Mouse (Mus musculus) kidney, postnatal 25 days (tissue): Measurements from ENCODE around the gene R3hdm2.

Experiments used
- DNase-seq, 2 experiments: peaks; one replicate each; pipeline ENCODE4 v3.0.0; 2021; ENCODE audit warnings: mixed read lengths in 2 of 2

R3hdm2 gene

DNA sequence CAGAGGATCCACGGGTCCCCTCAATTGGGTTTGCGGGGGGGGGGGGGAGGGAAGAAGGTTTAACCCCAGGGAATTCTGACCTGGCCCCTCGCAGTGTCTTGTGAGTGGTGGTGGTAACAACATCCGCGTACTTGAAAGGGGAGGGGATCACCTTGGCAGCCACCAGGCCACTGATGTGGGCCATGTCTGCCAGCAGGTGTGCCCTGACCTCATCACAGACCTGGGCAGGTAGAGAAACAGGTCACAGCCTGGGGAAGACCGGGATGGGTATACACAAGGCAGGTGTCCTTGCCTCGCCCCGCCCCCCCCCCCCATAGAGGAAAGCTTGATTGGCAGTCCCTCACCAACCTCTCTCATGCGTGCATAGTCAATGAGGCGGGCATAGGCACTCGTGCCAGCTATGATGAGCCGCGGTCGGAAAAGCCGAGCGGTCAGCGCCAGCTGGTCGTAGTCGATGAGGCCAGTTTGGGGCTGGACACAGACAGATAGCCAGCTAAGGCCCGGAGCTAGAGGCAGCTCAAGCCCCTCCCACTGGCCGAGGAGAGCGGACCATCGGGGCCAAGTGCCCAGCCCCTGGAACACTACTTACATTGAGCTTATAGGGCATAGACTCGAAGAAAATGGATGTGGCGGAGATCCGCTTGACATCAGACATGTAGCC lies 139.0 kb downstream of the R3hdm2 start:
- DNase-seq, result no peak

DNA sequence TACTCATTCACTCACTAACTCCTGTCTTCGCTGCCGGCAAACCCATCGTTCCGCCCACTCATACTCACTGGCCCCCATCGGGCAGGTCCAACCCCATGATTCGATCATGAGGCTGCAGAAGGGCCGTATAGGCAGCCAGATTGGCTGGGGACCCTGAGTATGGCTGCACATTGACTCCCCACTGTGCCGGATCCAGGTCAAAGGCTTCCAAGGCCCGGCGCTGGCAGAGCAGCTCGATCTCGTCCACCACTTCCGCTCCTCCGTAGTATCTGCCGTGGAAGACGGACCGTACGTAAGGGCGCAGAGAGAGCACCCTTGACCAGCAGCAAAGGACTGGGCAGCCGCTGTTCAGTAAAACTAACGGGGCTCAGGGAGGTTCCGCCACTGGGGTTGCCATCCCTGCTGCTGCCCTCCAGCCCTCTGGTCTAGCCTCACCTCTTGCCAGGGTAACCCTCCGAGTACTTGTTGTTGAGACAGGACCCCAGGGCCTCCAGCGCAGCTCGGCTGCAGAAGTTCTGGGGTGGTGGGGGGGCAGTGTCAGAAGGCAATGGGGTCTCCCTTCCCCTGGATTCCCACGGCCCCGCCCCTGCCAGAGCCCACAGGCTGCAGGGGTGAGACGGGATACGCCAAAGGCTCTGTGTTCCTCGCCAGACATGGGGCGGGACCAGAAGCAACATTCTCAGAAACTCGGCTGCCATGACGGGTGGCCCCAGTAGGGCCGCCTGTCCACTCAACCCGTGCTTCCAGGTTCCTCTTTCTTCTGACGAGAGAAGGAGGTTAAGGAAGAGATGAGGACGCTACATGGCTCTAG lies 140.0 kb downstream of the R3hdm2 start:
- DNase-seq, result no peak

DNA sequence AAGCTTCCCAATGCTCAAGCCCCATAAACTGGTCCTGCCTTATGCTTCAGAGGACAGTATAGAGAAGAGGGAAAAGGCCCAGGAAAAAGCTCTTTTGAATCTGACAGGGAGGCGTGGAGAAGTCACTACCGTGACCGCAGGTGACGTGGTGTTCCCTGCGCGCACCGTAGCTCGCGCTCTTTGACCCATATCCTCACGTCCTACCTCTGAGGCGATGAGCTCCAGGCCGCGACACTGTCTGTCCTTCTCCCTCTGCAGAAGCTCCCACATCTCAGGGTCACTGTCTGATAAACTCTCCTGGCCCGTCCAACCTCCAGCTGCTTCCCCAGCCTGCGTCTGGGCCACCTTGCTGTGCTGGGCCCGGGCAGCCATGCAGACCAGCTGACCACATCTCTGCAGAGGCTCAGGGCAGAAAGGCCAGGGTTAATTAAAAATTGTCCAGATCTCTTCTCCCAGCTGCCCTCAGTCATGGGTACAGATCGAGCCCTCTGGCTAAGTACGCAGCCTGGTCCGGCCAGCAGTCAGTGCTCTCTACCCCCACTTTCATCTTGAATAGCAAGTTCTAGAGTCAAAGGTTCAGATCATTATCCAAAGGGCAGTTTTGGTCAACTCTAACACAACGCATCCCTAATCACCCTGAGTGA lies 140.7 kb downstream of the R3hdm2 start:
- DNase-seq, result peak; percentile 53 to 89

DNA sequence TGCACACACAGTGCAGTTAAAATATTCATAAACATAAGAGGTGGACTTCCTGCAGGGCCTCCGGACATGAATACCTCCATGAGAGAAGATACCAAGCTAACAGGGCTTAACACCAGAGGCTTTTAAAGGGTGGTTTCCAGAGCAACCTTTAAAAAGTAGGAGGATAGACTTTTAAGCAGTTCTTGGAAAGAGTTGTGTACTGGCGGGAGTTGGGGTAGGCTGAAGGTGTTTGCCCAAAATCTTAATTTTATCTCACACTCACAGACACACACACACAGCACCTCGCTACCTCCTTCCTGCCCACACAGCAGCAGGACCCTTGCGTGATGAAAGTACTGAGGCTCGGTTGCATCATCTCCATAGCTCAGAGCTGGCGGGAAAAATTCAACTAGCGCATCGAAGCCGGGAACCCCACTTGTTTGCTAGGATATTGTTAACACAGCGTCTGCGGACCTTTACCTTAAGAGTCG lies 141.5 kb downstream of the R3hdm2 start:
- DNase-seq, result no peak

DNA sequence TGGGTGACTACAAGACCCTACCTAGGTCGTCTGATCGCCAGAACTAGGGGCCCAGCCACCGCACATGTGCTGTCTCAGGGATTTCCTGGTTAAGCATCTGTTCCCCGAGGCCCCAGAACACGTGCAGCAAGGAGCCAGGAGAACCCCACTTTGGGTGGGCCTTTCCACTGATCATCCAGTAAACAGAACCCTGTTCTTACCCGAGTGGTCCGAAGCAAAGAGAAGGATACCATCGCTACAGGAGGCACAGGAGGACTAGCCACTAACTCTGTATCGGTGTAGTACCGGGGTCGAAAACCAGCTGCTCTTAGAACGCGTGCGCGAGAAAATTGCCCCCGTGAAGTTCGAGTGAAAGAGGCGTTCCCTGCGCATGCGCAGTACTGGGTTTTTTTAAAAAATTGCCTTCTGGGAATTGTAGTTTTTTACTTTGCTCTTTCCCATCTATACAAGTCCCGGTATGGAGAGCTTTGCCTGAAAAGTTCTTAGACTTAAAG lies 142.0 kb downstream of the R3hdm2 start, which contains the start of gene Shmt2:
Shmt2 (minus strand) TSS at position 357 of the 494 bp plus-strand sequence.
- peak; percentile 91 to 93 for DNase-seq

DNA sequence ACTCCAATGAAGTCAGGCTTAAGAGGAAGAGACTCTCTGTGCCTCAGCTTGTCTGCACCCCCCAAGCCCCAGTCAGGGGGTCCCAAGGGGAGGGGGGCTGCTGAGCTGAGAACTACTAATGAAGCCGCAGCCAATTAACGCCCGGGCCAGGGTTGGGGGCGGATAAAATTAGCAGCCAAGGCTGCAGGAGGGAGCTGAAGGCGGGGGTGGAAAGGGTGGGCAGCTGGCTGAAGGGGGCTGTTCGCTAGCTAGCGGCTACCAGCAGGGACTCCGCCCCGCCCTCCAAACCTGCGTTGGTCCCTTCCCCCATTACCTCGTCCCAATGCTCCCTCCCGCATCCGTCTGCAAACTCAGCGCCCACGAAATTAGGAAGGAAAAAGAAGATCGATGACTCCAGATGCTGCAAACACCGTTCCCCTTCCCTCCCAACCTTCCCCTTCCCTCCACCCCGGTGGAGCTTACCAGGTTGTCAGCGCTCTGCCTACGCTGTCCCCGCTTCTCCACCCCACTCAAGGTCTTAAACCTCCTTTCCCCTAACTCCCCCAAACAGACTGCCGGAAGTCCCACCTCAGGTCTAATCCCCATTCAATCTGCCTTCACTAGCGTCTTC lies 144.6 kb downstream of the R3hdm2 start:
- no peak for DNase-seq

DNA sequence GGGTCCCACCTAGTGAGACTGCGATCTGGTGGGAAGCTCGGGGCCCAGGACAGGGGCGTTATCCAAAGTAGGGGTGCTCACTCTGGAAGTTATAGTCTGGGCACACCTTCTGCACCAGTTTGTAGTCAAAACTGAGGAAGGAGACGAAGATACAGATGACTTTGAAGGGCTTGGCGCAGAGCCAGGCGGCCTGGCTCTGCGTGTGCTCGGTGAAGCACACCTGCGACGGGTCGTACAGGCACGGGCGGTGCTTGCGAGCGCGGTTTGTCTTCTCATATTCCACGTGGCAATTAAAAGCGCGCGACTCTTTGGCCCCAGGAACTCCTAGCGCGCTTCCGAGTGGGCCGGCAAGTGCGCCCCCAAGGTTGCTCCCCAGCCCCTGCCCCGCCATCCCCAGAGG lies 145.9 kb downstream of the R3hdm2 start:
- no peak for DNase-seq

DNA sequence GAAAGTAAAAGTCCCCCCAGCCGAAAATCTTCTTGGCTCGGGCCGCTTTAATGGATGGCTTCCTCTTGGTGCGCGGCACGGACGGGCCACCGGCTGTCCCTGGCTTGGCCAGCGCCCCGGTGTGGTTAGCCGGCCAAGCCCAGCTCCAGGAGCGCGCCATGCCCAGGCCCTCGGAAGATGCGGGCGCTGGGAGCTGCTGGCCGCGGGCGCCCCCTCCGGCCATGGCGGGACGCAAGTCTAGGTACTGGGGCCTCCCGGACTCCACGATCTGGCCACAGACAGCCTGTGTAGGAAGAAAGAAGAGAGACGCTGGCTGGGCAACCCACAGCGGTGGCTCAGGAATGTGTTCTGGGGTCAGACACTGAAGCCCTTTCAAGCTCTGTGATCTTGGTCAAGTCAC lies 146.6 kb downstream of the R3hdm2 start:
- peak; percentile 74 to 84 for DNase-seq

DNA sequence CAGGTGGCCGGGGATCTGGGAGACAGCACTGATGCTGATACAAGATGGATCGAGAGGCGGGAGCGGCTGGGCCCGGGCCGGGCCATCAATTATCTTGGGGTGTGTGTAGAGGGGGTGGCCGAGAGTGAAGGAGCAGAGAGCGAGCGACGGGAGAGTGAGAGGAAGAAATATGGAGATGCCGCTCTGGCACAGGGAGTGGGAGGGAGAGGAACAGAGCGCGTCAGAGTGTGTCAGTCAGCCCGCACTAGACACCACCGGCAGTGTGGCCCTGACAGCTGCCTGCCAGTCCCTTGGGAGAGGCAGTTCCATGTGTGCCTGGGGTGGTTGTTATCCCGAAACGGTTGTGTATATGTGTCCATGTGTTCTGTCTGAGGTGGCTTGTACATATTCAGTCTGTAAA lies 147.4 kb downstream of the R3hdm2 start:
- DNase-seq, result no peak

DNA sequence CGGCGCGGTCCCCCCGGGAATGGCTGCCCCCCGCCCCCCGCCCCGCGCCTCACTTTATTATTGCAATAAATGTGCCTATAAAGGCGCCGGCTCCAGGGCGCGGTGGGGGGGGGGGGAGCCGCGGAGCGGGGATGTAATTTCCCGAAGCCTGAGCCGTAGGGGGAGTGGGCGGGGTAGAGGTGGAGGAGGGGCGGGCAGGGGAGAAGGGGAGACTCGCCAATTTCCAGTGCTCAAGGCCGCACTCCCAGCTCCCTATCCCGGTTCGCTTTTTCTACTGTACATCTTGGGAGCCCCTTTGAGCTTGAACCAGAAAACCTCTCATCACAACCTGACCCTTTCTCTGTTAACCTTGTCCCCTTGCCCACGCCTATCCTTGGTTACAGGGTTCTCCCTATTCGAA lies 150.8 kb downstream of the R3hdm2 start:
- DNase-seq, result no peak

DNA sequence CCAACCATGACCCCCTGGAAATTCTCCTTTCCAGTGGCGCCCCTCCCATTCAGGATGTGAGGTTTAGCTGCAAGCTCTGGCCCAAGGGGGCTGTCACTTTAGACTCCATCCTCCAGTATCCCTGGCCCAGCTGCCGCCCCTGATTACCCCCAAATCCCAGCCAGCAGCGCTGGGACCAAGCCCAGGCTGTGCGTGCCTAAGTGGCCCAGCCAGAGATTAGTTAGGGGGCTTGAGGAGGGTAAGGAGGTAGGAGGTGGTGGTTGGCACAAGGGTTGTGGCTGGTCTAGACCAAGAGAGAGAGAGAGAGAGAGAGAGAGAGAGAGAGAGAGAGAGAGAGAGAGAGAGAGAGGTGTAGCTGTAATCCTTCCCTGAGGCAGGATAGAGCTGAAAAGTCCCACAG lies 151.4 kb downstream of the R3hdm2 start:
- DNase-seq, result no peak

DNA sequence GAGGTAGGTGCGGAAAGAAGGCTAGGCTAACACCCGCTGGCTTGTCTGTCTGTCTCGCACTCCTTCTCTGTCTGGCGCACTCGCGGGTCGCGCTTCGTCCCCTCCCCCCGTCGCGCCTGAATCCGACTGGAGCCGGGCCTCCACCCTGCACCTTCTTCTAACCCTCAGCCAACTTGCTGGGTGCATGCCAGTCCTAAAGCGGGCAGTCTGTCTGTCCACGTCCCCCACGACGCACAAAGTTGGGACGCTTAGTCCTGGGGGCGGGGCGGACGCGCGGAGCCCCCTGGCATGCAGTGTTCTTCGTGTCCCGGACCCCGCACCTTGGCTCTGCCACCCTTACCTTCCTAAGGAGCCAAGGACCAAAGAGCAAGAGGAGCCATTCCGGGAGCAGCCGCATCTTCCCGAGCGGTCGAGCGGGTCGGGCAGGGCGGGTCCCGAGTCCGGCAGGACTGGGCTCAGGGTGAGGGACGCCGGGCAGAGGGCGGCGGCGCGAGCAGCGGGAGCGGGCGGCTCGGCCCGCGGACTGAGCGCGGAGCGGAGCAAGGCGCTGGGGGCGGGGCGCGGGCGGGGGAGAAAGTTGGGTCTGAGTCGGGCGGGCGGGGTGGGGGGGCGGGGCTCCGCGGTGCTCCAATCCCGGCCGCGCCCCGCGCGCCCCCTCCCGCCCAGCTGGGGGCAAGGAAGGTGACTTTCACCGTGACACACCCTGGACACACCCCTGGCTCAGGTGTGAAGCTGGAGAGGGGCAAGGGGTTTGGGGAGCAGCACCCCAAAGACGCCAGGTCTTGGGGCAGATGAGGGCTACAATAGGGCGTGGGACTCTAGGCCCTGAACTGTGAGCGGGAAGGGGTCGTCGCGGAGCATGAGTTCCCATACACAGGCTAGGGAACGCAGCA lies 154.2 kb downstream of the R3hdm2 start, which contains the start of gene Nxph4:
Nxph4 (minus strand) TSS at position 524 of the 893 bp plus-strand sequence.
- DNase-seq, result peak; percentile 38 to 83

DNA sequence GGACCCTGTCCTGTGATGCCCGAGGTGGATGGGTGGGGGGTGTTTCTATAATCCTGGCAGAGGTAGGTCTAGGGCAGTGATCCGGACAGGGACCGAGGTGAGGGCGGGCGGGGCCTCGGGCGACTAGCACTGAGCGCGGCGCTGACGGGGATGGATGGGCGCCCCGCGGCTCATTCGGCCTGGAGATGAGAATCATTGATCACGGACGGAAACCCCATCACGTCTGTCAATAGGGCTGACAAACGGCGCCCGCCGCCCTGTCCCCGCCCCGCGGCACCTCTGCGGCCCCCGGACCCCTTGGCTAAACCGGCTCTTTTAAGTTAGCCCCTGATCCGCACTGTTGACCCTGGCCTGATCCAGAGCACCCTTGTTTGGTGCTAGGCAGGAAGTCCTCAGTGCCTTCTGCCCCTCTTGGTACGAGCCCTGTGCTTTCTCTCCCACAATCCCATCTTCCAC lies 154.8 kb downstream of the R3hdm2 start:
- DNase-seq, result peak in 1 of 2 experiments; percentile 27

DNA sequence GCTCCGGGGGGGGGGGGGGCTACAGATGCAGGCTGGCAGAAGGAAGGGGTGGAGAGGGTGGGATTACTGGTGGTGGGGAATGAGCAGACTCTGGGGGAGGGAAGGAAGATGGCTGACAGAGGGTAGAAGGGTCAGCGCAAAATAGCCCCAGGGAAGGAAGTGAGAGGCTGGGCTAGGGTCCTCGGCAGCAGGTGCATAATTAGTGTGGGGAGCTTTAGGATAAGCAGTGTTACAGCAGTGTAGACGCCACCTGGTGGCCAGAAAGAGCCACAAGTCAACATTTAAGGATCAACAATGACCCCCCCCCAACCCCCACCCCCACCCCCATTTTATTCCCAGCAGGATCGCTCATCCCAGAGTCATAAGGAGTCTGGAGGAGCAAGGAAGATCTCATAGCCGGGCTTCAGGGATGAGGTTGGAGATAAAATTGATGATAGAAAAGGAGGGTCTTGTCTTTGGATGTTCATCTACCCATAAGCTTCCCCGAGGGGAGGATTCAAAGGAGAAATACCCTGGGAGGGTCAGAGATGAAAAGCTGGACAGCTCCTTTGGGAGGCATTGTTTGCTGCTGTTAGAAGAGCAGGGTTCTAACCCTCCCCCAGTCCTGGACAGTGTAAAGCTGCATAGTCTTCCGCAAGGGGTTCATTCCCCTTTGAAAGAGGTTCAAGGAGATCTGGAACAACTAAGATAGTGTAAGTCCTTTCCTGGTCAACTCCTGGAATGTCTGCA lies 156.6 kb downstream of the R3hdm2 start:
- DNase-seq, result peak in 1 of 2 experiments; percentile 78

DNA sequence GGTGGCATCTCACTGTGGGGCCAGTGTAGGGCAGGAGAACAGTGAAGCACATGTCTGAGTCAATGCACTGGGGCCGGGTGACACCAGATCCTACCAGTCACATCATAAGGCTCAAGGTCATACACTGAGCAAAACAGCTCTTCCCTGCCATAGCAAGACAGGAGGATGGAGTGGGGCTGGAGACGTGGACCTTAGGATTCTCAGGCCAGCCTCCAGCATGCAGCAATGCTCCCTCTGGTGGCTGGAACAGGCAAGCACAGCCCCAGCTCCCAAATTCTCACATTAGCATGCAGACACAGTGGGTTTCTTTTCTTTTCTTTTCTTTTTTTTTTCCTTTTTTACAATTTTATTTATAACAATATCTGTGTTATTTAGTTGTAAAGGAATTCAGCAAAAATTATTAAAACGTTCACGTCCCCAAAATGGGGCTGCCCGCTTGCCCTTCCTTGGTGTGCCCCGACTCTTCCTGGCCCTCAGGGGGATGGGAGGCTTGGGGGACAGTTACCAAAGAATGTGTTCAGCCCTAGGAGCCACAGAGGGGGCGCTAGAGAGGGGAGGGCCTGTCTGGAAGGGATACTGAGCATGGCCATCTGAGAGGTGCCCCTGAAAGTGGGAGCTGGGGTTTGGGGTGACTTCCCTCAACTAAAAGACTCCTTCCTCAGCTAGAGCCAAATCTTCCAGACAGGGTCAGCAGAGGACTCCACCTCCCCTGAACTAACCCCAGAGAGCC lies 157.9 kb downstream of the R3hdm2 start:
- DNase-seq, result peak; percentile 86 to 88

DNA sequence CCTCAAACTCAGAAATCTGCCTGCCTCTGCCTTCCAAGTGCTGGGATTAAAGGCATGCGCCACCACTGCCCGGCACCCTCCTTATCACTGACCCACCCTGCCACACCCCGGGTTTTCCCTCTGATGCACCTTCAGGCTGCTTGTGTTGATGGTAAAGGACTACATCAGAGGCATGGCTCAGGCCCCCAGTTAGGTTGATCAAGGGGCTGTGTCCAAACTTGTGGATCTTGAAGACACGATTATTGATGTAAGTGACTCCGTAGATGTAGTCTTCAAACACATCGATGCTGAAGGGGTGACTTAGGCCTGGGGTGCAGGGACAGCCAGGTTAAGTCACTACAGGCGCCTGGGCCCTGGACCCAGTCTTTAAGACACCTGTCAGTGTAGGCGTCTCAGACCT lies 161.4 kb downstream of the R3hdm2 start:
- DNase-seq, result no peak

DNA sequence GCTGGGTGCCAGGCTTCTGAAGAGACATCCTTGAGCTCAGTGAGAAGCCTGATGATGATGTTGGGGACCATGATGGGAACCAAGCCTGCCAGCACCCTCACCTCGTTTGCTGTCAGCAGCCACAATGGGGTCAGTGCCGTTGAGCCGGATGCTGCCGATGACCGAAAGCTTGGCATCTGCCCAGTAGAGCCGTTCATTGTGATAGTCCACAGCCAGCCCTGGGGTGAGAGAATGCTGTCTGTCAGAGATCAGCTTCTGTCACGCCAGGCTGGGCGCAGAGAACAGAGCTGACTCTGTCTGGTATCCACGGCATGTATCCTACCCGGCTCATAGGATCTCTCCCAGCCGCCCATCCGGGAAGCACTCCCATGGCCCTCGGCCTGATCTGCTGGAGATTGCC lies 162.0 kb downstream of the R3hdm2 start:
- peak in 1 of 2 experiments; percentile 34 for DNase-seq

DNA sequence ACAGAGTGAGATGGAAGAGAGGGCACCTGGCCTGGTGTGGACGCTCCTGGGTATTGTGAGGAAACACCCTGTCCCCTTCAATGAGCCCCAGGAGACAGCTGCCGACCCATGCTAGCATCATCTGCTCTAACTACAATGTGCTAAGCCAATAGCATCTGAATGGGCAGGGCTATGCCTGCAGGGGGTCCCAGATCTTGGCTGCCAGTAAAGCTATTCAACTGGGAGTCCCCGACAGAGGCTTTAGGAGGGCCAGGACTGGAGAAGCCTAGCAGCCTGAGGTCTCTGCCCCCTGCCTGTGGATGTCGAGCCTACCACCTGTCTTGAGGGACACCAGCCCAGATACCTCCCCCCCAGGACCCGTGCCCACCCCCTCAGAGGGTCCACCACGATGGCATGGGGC lies 162.6 kb downstream of the R3hdm2 start:
- DNase-seq, result no peak

DNA sequence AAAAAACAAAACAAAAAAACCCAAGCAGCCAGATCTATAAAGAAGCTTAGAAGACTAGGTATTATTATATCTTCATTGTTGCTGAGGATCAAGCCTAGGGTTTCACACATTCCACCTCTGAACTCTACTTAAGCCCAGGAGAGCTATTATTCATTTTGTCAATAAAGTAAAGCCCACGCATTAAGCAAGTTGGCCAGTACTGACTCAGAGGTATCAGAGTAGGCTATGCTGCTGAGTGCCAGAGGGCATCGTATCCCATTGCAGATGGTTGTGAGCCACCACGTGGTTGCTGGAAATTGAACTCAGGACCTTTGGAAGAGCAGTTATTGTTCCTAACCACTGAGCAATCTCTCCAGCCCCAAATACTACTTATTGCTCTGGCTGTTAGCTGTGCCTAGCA lies 163.8 kb downstream of the R3hdm2 start:
- no peak for DNase-seq

DNA sequence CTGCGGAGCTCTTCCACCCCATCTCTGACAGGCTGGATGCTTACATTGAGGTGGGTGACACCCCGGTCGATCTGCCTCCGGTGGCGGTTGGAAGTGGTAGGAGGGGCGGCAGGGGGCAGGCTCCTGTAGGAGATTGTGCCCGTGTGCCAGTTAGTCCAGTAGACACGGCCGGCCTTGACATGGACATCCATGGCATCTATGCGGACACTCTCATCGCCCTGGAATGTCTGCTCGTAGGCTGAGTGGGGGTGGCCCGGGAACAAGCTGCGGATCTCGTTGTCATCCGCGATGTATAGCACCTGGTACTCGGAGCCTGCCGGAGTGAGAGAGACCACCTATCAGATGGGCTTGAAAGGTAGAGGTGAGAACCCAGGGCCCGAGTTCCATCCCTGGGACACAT lies 164.2 kb downstream of the R3hdm2 start:
- DNase-seq, result no peak
